ENCODE assay signal across 8 mouse cellular contexts in the genomic region with DNA sequence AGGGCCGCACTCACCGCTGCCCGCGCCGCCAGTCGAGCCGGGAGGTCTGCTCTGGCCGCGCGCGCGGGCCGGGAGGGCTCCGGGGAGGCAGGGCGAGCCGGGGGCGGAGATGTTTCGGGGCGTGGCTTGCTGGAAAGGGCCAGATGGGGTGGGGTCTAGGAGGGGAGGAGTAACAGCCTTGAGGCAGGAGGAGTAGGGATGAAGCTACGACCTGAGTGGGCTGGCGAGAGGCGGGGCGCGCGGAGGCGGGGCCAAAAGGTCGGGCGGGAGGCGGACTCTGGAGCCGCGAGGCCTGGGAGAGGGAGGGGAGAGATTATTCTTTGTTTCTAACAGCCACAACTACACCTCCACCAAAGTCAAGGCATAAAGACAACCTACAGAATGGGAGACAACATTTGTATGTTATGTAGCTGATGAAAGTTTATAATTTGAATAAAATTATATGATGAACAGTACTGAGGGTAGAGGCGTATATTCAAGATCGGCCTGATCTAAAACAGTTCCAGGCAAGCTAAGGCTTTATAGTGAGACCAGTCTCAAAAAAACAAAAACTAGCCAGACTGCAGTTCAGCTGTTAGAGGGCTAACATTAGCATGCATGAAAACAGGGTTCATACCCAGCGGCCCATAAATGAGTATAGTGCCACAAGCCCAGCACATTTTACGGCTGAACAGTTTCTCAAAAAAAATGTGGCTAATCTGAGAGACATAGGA.
DNase-seq lines count a peak whose midpoint lies in the region; ATAC-seq and TF ChIP-seq lines count a peak whose summit lies in the region.

No protein-coding gene starts in this region.

- no peaks in the 10 kb centered on the region for H3K27me3 ChIP-seq in heart, embryonic 13.5 days (replicated peaks)
- H3K27me3 ChIP-seq in kidney, postnatal 0 days (ENCODE audit: insufficient read depth, low read length), result no peaks in the 10 kb centered on the region
- H3K27me3 ChIP-seq in liver, embryonic 13.5 days, result no peaks in the 10 kb centered on the region
- no peaks in the 10 kb centered on the region for H3K27me3 ChIP-seq in stomach, embryonic 14.5 days (ENCODE audit: control insufficient read depth, insufficient read depth, low read length)

- ATAC-seq in CD4-positive, CD25-positive, alpha-beta regulatory T cell, adult 4 months, result peak; percentile 90
- ATAC-seq in erythroid progenitor cell, adult 5-6 weeks (replicated peaks; ENCODE audit: low FRiP score, poor library complexity, severe bottlenecking), result peak; percentile 95
- ATAC-seq in heart, embryonic 13.5 days (ENCODE audit: extremely low read depth, insufficient number of reproducible peaks, low FRiP score, low TSS enrichment), result peak; percentile 88
- peak; percentile 95 for ATAC-seq in kidney, postnatal 0 days (replicated peaks; ENCODE audit: low FRiP score, low read depth)
- peak; percentile 94 for ATAC-seq in liver, embryonic 13.5 days (ENCODE audit: low read depth)
- peak; percentile 96 for ATAC-seq in stomach, embryonic 14.5 days (ENCODE audit: insufficient number of reproducible peaks, insufficient read depth, low FRiP score, low read depth)

- WGBS in heart, embryonic 13.5 days, result 10% methylated on average over 34 of the region's 35 CpGs
- WGBS in kidney, postnatal 0 days, result 5% methylated on average over 31 of the region's 35 CpGs
- WGBS in liver, embryonic 13.5 days (ENCODE audit: insufficient replicate concordance), result 10% methylated on average over 34 of the region's 35 CpGs
- WGBS in stomach, embryonic 14.5 days, result 8% methylated on average over 35 of the region's 35 CpGs

- no peak for TF ChIP-seq CTCF in kidney, postnatal 0 days (IDR thresholded peaks at IDR 0.05; ENCODE audit: low read depth)

- H3K4me1 ChIP-seq in brown adipose tissue, adult 24 weeks (ENCODE audit: control insufficient read depth, insufficient read depth, insufficient read length, low read length), result peaks cover 14% of the 10 kb centered on the region
- H3K4me1 ChIP-seq in heart, embryonic 13.5 days, result peaks cover 23% of the 10 kb centered on the region
- 0 out of 2 replicates have a peak, but pooled peaks cover 8% of the 10 kb centered on the region for H3K4me1 ChIP-seq in kidney, postnatal 0 days (replicated peaks; ENCODE audit: insufficient read depth, low read length)
- H3K4me1 ChIP-seq in liver, embryonic 13.5 days (replicated peaks), result peaks cover 33% of the 10 kb centered on the region
- peaks cover 8% of the 10 kb centered on the region; the same call in 1 of the 2 replicates for H3K4me1 ChIP-seq in stomach, embryonic 14.5 days (ENCODE audit: control insufficient read depth, insufficient read depth, low read length)

- no peaks in the 10 kb centered on the region for H3K9me3 ChIP-seq in heart, embryonic 13.5 days
- no peaks in the 10 kb centered on the region for H3K9me3 ChIP-seq in kidney, postnatal 0 days (replicated peaks; ENCODE audit: low read length)
- no peaks in the 10 kb centered on the region for H3K9me3 ChIP-seq in liver, embryonic 13.5 days (replicated peaks)
- H3K9me3 ChIP-seq in stomach, embryonic 14.5 days (ENCODE audit: control insufficient read depth, low read depth, low read length), result peaks cover 4% of the 10 kb centered on the region; the same call in 1 of the 2 replicates

- H3K27ac ChIP-seq in brown adipose tissue, adult 24 weeks (replicated peaks; ENCODE audit: low read depth, low read length), result peak overlapping the region; percentile 96
- H3K27ac ChIP-seq in heart, embryonic 13.5 days (replicated peaks), result peak overlapping the region; percentile 86
- peak overlapping the region; percentile 93 for H3K27ac ChIP-seq in kidney, postnatal 0 days
- H3K27ac ChIP-seq in liver, embryonic 13.5 days, result peak overlapping the region; percentile 73
- peak overlapping the region; percentile 89 for H3K27ac ChIP-seq in stomach, embryonic 14.5 days (ENCODE audit: low read length)

- H3K9ac ChIP-seq in heart, embryonic 13.5 days, result peak overlapping the region; percentile 95
- H3K9ac ChIP-seq in kidney, postnatal 0 days (ENCODE audit: low read depth, low read length), result peak overlapping the region; percentile 87
- peak overlapping the region; percentile 87 for H3K9ac ChIP-seq in liver, embryonic 13.5 days
- H3K9ac ChIP-seq in stomach, embryonic 14.5 days (replicated peaks; ENCODE audit: low read depth, low read length), result peak overlapping the region; percentile 78

- DNase-seq in kidney, postnatal 0 days (ENCODE audit: low spot score), result peak; percentile 99
- peak; percentile 94 for DNase-seq in liver, embryonic 13.5 days
- peak; percentile 90 to 91 for DNase-seq in natural killer cell, adult 2 months (ENCODE audit: low spot score in 2 of 2)

- peak overlapping the region; percentile 81 for H3K4me3 ChIP-seq in brown adipose tissue, adult 24 weeks (ENCODE audit: insufficient read depth, low read depth, low read length)
- peak overlapping the region; percentile 83 for H3K4me3 ChIP-seq in heart, embryonic 13.5 days
- peak overlapping the region; percentile 65 for H3K4me3 ChIP-seq in kidney, postnatal 0 days (replicated peaks; ENCODE audit: low read depth, low read length)
- peak overlapping the region; percentile 77 for H3K4me3 ChIP-seq in liver, embryonic 13.5 days (replicated peaks)
- H3K4me3 ChIP-seq in stomach, embryonic 14.5 days (ENCODE audit: low read depth, low read length), result peak overlapping the region; percentile 84

- peaks cover 10% of the 10 kb centered on the region for H3K36me3 ChIP-seq in heart, embryonic 13.5 days
- no peaks in the 10 kb centered on the region for H3K36me3 ChIP-seq in kidney, postnatal 0 days (ENCODE audit: insufficient read depth, low read length)
- no peaks in the 10 kb centered on the region for H3K36me3 ChIP-seq in liver, embryonic 13.5 days
- peaks cover 6% of the 10 kb centered on the region; the same call in 1 of the 2 replicates for H3K36me3 ChIP-seq in stomach, embryonic 14.5 days (ENCODE audit: control insufficient read depth, insufficient read depth, low read length)

- H3K4me2 ChIP-seq in heart, embryonic 13.5 days, result peak overlapping the region; percentile 85
- peak overlapping the region; percentile 61 for H3K4me2 ChIP-seq in kidney, postnatal 0 days (ENCODE audit: low read length)
- peak overlapping the region; percentile 99 for H3K4me2 ChIP-seq in liver, embryonic 13.5 days
- H3K4me2 ChIP-seq in stomach, embryonic 14.5 days (replicated peaks; ENCODE audit: low read depth, low read length), result peak overlapping the region; percentile 49

Comparison
In these comparisons a context has a peak if more than half of its experiments do, and no peak if none do; other contexts are left out.
1. Peak in every context shown above with its lines: DNase-seq, ATAC-seq, H3K4me3 ChIP-seq and H3K27ac ChIP-seq.
2. H3K4me2 ChIP-seq: peak in every context shown above with its lines; median percentile 99 in liver, embryonic 13.5 days; 85 in heart, embryonic 13.5 days; 61 in kidney, postnatal 0 days; 49 in stomach, embryonic 14.5 days.